Mouse (Mus musculus) gastrocnemius, postnatal 10 days (tissue): ENCODE measurements at regions not wholly inside any gene's neighbourhood (a gene's known extent, or its start where the extent isn't known, plus 50 kb on each side); places are given as distances from the start of the nearest gene placed in this dataset.

Experiments
- DNase-seq: peaks from one replicate; pipeline ENCODE4 v3.0.0; 2021; ENCODE audit warnings: mixed read lengths

DNA sequence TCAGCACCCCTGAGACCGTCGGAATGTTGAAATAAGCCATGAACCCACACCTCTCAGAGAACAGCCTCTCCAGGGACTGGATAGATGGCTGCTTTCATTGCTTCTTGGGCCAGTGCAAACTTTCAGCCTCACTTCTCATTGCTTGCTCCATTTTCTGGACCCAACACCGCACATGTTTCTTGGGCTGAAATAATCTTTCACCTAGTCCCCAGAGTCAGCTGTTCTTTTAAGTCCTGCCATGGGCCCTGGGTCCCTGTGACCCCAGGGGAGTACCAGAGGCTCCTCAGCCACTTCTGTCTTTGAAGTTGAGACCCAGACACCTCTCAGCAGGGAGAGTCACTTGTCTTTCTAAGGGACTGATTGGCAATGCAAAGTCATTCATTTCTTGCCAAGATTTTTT lies 201.4 kb downstream of the Fndc1 start:
- DNase-seq = no peak

DNA sequence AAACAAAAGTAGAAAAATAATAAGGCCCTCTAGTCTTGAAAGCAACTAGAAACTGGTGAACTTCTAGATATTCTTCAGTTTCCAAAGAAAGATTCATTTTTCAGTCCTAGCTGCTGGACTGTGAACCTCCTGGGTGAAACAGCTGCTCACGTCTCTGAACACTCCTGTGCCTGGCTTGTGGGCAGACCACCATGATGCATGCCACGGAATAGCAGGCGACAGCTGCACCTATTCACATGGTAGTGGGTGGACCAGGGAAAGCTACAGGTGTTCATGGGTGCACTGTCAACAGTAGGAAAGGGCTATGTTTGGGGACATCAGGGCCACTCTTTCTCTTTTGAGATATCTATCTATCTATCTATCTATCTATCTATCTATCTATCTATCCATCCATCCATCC lies 203.7 kb downstream of the Fndc1 start:
- DNase-seq = no peak

DNA sequence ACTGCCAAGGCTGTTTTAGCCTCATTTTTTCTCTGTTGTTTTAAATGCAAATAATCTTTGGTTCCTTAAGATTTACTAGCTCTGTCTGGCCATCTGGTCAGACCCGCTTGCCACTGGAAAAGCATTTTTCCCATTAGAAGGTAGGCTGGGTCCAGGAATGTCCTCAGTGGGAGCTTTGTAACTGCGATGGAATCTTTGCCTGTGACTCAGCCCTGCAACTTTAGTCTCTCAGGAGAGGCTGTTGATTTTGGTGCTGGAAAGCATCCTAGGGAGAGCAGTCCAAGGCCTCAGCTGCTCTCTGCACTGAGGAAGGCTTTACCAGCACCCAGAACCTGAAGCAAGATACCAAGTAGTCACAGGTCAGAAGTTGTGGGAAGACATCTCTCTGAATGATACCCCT lies 205.8 kb downstream of the Fndc1 start:
- DNase-seq = no peak

DNA sequence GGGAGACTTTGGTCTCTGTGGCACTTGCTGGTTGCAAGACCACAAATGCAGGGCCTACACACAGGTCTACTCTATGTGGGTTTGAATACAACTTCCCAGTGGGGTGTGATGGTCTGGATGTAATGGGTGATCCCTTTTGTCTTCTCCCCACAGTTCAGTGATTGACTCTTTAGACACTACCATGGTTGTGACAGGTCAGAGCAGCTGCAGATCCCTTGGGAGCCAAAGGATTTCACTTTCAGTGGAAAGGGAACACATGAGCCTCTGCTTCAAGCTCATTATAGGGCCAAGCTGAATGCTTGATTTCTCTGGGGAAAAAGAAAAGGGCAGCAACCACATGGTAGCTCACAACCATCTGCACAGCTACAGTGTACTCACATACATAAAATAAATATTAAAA lies 206.9 kb downstream of the Fndc1 start:
- no peak for DNase-seq

DNA sequence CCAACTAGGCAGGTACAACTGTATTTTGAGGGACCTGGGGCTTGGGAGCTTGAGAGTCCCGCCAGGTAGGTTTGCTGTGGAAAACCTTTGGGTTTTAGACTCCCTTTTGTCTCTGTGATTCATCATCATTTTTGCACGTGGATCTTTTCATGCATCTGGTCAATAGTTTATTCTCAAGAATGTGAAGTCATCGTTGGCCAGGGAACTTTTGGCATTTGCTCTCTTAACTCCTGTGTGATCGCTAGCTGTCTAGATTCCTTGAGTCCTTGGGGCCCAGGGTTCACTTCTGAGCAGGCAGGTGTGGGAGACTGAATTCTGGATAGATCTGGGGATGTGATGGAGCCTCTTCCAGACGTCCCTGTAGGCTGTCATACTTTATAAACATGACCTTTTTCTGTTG lies 207.5 kb downstream of the Fndc1 start:
- DNase-seq = peak; percentile 41

DNA sequence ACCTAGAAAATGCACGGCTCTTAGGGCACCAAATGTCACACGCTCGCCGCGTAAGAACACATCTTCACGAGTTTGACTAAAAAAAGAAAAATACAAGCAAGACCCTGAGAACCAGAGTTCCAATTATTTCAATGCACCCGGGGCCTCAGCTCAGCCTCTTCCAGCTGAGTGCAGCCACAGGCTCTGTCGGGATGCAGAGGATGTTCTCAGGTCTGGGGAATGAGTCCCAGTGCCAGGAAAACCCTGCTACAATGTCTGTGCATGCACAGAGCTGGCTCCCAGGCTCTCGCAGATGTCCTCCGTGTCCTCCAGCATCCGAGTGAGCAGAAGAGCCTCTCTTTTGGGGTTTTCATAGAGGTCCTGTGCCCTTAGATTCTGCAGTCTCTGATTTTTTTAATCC lies 219.1 kb downstream of the Fndc1 start:
- DNase-seq = peak; percentile 22

DNA sequence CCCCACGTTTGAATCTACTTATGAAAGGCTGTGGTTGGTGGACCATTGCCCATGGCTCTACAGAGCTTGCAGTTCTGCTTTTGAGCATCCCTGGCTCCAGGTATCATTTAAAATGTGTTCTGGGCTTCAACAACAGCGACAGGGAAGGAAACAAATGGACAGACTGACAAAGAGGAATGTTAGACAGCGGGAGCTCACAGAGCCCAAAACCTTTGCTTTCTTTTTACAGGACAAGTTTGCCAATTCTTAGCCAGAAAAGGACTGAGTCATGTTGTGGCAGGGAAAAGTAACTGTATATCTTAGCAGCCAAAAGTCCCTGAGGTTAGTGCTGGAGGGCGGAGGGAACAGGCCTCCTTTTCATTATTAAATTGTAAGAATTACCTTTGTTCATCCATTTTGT lies 219.7 kb downstream of the Fndc1 start:
- DNase-seq = no peak

DNA sequence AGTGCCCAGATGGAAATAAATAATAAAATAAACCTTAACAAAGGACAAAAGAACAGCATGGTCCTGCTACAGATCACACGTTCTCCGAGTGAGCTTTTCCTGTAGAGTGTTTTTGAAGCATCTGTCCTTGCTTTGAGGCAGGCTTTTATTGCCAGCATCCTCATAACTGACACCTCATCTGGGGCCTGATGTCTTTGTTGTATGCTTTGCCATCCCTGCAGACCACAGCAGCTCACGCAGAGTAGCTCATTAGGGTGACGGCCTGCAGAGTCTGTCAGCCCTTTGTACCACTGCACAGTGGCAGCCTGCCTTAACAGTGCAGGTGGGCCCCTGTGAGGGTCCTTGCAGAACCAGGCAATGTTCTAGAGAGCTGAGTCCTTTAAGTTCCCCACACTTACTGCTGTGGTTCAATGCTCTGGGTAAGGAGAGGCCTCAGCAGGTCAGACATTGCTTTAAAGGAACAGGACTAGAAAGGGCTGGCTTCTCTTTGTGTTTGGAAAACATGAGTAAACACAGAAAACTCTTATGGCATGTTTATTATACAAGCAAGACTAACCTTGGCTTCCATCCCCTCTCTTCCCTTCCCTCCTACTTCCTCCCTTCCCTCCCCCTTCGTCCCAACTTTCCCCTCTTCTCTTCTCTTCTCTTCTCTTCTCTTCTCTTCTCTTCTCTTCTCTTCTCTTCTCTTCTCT lies 219.7 kb upstream of the Unc93a2 start:
- no peak for DNase-seq

DNA sequence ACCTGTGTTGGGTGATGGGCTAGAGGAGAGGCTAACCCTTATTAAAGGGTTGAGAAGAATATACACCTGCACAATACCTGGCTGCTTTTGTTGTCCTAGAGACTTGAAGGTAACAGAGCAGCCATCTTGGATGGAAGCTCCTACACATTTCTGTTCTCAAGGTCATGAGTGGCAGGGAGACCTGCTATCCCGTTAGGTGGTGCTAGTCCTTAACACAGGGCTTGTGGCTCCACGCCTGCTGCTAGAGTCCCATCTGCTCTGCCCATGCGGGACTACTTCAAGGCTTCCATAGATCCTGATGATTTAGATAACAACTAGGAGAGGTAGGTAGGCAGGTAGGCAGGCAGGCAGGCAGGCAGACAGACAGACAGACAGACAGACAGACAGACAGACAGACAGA lies 218.8 kb upstream of the Unc93a2 start:
- DNase-seq = no peak

DNA sequence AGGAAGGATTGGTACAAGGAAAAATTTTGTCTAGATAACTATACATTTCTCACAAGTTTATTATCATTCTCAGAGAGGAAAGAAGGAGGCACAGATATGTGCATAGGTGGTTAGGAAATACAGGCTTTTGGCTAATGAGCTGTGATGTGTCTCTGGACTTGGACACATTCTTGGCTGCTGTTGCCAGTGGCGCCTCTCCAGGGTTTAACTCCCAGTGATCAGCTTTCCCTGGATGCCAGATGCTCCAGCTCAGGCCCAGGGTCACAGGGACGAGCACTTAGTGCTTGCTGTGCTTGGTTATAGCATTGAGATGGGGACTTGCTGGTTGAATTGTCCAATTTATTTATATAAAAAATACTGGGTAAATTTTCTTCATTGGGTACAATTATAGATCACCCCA lies 215.3 kb upstream of the Unc93a2 start:
- peak; percentile 65 for DNase-seq

DNA sequence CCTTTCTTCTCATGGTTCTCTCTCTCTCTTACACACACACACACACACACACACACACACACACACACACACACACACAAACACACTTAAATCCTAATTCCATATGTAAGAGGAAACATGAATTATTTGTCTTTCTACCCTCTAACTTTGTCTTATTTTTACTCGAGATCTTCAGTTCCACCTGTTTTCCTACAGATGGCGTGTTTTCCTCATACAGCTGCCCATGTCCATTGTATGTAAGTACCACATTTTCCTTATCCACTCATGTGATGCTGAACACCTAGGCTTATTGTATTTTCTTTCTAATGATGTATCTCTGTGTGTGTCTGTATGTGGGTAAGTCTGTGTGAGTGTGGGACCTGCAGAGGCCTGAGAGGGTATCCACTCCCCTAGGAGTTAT lies 212.2 kb upstream of the Unc93a2 start:
- no peak for DNase-seq

DNA sequence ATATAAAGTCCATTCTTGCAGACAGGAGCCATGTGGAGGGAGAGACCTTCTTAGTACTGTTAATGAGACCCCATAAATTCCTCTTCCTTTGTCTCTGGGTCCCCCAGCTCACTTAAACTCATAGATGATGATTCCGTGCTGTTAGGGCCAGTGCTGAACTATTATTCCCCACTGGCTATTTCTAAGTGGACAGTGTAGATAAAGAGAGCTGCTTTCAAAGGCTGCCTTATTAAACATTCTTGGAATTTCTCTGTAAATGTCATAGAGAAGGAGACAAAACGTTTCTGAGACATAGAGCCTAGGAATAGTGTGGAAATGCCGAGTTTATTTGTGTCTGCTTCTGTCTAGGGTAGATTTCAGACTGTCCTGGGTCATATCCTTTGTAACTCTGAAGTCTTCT lies 209.5 kb upstream of the Unc93a2 start:
- no peak for DNase-seq

DNA sequence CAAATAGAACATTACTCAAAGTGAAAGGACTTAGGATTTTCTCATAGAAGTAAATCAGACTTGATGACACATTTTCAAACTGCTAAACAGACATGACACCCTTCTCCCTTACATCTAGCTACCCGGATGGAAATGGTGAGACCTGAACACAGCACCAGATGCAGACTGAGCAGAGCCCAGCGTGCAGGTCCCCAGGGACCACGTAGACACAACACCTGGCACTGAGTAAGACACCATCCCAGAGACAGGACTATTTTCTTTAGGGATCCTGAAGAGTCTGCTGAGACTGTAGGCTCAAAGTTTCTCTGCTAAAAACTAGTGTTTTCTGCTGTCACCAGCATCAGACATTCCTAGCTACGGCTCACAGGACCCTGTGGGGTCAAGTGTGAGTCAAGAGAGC lies 207.2 kb upstream of the Unc93a2 start:
- no peak for DNase-seq

DNA sequence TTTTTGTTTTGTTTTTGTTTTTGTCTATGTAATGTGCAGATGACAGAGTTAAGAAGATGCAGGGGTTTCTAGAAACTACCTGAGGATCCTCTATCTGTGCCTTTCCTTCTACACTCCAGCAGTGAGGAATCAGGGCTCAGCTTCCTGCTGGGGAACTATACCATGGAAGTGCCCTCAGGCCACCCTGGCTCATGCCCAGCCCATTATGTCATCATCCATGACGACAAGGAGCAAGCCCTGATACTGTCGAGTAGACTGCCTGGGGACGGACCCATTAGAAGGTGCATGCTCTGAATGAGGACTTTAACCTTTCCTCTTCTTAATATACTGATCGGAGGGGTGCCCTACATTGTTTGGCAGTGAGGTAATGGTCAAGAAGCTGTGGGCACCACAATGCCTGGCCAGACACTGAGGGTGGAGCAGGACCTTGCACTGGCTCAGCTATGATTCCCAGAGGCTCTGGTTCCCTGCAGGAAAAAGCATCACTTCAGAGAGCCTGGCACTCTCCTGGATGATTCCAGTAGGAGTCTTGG lies 197.7 kb upstream of the Unc93a2 start:
- no peak for DNase-seq

DNA sequence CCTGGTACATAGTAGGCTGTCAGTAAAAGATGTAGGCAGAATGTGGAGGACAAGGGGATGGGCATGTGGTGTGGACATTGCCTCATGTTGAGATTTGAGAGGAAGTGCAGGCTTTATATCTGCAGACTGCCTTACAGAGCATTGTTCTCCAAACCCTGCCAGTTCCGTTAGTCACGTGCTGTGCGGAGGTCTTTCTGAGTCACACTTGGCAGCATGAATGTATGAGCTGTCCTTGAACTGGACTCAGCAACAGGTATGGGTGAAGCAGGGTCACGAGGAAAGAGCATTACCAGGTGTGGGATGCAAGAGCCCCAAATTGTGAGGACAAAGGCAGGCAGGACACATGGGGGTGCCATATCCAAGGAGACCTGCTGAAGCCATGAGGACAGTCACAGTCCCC lies 193.8 kb upstream of the Unc93a2 start:
- DNase-seq = no peak

DNA sequence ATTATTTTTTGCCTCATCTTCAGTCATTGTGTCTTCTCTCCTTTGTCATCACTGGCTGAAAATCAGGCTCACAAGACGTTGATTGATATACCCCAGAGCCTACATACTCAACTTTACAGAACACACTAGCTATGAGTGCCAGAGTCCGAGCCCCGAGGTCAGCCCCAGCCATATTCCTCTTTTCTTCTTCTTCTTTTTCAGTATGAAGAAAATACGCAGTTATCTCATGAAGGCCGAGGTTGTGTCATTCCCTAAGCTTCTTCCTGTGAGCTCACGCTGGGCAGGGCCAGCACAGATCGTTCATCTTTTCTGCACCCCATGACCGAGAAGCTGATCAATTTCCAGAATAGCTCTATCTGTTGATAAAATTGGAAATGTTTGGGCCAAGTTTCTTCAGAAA lies 192.7 kb upstream of the Unc93a2 start:
- DNase-seq = no peak

DNA sequence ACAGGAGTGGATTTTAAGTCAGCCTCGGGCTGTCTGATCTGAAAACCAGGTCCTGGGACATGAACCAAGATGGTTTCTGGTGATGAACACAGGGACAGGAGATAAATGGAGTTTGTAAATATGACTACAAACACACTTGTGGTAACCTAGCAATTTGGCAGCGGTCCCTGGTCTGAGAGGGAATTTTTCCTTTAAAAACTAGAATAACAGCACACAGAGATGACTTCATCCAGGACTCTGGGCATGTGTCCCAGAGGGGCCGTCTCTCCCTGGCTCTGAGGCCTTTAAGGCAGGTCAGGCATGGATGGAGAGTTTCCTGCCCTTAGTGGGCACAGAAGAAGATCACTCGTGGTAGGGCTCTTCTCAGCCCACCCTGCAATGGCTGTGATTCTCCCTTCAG lies 192.0 kb upstream of the Unc93a2 start:
- peak; percentile 84 for DNase-seq

DNA sequence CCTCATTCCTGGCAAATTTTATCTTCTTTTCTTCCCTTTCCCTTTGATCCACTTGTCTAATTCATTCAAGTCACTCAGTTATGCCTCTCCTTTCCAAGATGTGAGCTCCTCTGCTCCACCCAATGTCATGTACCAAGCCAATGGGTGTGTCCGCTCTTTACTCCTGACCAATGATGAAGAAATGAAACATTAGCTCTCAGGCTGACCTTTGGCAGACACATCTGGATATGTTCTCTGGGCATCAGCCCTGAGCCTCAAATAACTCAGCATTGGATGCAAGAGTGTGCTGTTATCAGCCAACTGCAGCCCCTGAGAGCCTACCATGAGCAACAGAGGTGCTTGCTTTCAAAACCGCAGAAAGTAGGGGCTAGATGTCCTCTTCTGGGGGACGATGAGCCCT lies 186.2 kb upstream of the Unc93a2 start:
- no peak for DNase-seq

DNA sequence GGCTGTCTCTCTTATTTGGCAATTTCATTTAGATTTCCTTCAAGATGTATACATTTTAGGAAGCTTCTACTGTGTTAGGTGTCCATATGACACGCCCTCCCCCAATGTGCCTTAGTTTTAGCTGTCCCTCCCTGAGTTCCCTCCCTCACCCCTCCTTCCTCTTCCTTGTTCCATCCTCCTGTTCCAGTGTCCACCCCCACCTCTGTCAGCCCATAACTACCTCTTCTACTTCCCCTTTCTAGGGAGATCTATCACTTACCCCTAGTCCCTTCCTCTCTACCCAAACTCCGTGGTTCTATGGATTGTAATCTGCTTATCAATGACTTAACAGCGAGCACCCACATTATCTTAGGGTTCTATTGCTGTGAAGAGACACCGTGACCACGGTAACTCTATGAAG lies 183.2 kb upstream of the Unc93a2 start:
- DNase-seq = no peak

DNA sequence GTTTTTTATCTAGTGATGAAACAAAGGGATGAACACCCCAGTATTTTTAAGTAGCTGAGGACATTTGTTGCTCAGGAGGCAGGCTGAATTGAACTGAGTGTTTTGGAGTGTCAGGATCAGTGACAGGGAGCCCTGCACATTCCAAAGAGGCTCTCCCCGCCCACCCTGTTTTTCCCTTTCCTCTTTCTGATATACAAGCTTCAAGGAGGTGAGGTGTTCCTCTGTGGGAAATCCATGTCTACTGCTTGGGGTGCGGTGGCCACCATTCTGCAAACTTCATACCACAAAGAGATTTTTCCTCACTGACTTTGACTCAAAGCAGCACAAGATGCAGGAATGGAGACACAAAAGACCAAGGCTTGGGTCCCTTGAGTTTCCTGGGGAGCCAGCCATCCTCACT lies 180.5 kb upstream of the Unc93a2 start:
- DNase-seq = no peak

DNA sequence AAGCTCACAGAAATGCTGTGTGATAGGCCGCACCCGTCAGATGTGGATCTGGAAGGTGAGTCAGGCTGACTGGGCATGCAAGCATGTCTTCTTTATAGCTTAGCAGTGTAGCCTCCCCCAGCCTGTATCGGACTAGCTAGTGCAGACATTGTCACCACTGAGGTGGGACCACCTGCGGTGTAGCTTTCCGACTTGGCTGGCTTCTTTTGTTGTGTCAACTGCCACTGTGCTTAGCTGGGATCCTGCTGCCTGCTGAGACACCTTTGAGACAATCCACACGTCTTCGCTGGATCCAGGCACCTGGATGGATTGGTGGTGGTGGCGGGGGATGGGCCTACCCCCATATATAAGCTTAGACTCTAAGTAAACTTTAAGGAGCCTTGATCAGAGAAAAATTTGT lies 177.7 kb upstream of the Unc93a2 start:
- no peak for DNase-seq

DNA sequence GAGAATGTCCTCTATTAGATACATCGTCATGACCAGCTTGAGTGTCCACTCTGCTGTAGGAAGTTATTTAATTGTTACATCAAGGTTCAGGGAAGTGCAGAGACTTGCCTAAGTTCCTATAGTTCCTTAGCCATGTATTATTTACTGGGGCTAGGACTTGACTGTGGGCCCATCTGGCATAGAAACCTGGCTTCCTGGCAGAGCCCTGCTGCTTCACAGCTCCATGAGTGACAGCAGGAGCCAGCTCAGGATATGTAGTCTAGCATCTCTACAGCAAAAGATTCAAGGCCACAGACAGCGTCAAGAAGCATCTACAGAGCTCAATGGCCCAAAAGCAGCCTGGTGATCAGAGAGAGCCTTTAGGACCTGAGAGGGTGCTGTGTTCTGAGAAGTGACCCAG lies 163.2 kb upstream of the Unc93a2 start:
- DNase-seq = no peak

DNA sequence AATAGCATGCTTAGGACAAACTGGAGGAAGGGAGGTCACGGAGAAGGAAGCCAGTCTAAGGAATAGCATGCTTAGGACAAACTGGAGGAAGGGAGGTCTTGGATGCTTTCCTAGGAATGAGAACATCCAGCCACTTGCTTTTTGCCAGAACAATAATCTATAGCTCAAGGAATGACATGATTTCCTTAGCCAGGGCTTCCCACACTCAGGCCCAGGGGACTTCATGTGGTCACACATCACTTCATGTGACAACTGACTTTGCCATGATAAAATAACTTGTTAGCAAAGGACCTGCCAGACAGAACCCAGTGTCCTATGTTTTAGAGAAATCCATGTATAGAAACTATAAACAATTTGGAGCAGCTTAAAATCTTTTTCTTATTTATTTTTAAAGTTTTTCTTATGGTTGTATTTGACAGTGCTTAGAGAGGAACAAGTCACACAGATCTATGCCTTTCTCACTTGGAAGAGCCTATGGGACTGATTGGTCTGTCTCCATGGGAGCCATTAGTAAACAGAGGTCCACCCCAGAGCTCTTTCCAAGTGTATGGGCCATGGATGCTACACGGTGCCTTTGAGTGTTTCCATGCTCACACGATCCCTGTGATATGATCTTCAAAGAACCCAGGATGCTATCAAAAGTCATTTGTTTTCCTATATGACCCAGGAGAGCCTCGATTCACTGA lies 153.3 kb upstream of the Unc93a2 start:
- no peak for DNase-seq

DNA sequence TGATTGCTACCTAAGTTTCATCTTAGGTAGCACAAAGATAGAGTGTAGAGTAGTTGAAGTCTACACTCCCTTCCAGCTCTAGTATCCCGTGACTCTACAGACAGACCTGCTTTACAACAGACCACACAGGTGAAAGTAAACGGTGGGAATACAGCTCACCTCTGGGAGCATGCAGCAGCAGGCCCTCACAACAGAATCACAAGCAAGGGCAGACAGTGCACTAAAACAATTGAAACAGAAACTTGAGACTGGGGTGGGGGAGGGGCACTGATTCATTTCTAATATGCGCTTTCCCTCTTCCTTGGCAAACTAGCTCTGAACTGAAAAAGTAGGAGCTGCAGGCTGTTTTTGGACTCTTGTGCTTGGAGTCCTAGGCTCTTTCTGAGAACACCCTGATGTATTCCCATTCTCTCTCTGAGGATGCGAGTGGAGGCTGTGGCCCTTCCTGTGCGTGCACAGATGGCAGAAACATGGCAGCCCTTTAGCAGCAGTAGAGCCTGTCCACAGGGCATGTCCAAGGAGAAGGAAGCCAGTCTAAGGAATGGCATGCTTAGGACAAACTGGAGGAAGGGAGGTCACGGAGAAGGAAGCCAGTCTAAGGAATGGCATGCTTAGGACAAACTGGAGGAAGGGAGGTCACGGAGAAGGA lies 152.5 kb upstream of the Unc93a2 start:
- DNase-seq = peak; percentile 26
